8 mouse cellular contexts compared by ENCODE assay signal in the genomic region with DNA sequence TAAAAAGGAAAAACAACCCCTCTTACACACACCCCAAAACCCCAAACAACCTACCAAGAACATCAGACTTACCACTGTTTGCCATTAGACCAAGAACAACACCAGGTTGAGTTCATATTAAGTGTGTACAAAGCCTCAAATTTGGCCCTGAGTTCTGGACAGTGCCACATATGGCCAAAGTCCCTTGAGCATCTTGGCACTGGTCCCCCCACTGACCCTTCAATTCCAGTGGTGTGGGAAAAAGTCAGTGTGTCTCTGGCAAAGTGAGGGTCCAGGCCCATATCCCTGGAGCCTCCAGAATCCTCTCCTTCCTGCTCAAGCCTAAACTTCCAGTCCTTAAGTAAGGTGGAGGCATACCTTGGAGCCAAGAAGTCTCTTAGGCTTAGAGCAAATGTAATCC. TPM values are rescaled to one million over a fixed set of nuclear protein-coding genes. Genes with fewer than 3 reads are reported as not detected.
A peak's percentile ranks its signal among the peaks of the same experiment; 100 is the strongest.
DNase-seq lines count a peak whose midpoint lies in the region; ATAC-seq and TF ChIP-seq lines count a peak whose summit lies in the region.

No protein-coding gene starts in this region.

- peak; percentile 31 to 40 for DNase-seq in cerebellum, postnatal 10 days
- no peak for DNase-seq in thymus, adult 2 months
- no peak for DNase-seq in thymus, postnatal 0 days (ENCODE audit: low spot score)
- no peak for DNase-seq in liver, embryonic 11.5 days (ENCODE audit: low spot score)
- DNase-seq in urinary bladder, postnatal 25 days (ENCODE audit: low spot score), result no peak
- DNase-seq in adrenal gland, adult (ENCODE audit: inconsistent age in 2 of 2, low spot score in 1 of 2), result no peak
- DNase-seq in ovary, postnatal 36 days (ENCODE audit: low spot score), result no peak

- peak overlapping the region; percentile 66 for H3K9ac ChIP-seq in liver, embryonic 11.5 days (ENCODE audit: low read depth, low read length)

- no peak for ATAC-seq in cerebellum, adult (ENCODE audit: insufficient number of reproducible peaks, low FRiP score, low TSS enrichment)
- no peak for ATAC-seq in liver, embryonic 11.5 days (replicated peaks; ENCODE audit: low FRiP score)

- no peak overlapping the region for H3K4me3 ChIP-seq in thymus, adult 2 months (ENCODE audit: control insufficient read depth, insufficient read depth, low read length)
- peak overlapping the region; percentile 42 for H3K4me3 ChIP-seq in liver, embryonic 11.5 days (ENCODE audit: low read depth, low read length)

- H3K9me3 ChIP-seq in liver, embryonic 11.5 days (ENCODE audit: control insufficient read depth, low read length), result no peaks in the 10 kb centered on the region

- no peaks in the 10 kb centered on the region for H3K27me3 ChIP-seq in thymus, adult 2 months (ENCODE audit: control insufficient read depth, insufficient read depth, low read length)
- no peaks in the 10 kb centered on the region for H3K27me3 ChIP-seq in liver, embryonic 11.5 days (replicated peaks; ENCODE audit: control insufficient read depth, insufficient read depth, low read length)

- peak overlapping the region; percentile 70 for H3K4me2 ChIP-seq in liver, embryonic 11.5 days

- peaks cover 33% of the 10 kb centered on the region; the same call in 1 of the 2 replicates for H3K36me3 ChIP-seq in thymus, adult 2 months (ENCODE audit: control insufficient read depth, insufficient read depth, low read length)
- peaks cover 16% of the 10 kb centered on the region for H3K36me3 ChIP-seq in liver, embryonic 11.5 days (ENCODE audit: control insufficient read depth, insufficient read depth, low read length)

- peak overlapping the region; percentile 8; the same call in 1 of the 2 replicates for H3K27ac ChIP-seq in thymus, adult 2 months (ENCODE audit: control insufficient read depth, insufficient read depth, low read length)
- no peak overlapping the region for H3K27ac ChIP-seq in liver, embryonic 11.5 days (ENCODE audit: low read depth, low read length)

- TF ChIP-seq CTCF in thymus, adult 2 months (IDR thresholded peaks at IDR 0.05; ENCODE audit: borderline replicate concordance, control insufficient read depth, extremely low read depth, insufficient read depth, low read length, poor library complexity), result no peak

- no peak for TF ChIP-seq POLR2A in thymus, adult 2 months (IDR thresholded peaks at IDR 0.05; ENCODE audit: control insufficient read depth, extremely low read depth, insufficient read depth, low read length, poor library complexity)

- H3K4me1 ChIP-seq in thymus, adult 2 months (replicated peaks; ENCODE audit: control insufficient read depth, insufficient read depth, low read length), result peaks cover 9% of the 10 kb centered on the region
- H3K4me1 ChIP-seq in liver, embryonic 11.5 days (replicated peaks; ENCODE audit: control insufficient read depth, insufficient read depth, low read length), result 0 out of 2 replicates have a peak, but pooled peaks cover 4% of the 10 kb centered on the region

RNA-seq across cellular contexts. Expression of gene Phf2, which starts 6.9 kb away (rescaled TPM):
- 74.4 and 102 TPM in 2 replicates for polyA plus RNA-seq in thymus, adult 2 months (2012; rRNA removed)
- polyA plus RNA-seq in thymus, postnatal 0 days (2015; fragmentation: Nextera tagmentation; extraction: Ambion mirVana), result 11.9 and 13.0 TPM in 2 replicates
- 6.2 and 8.3 TPM in 2 replicates for polyA plus RNA-seq in liver, embryonic 11.5 days (2014; fragmentation: Nextera tagmentation; extraction: Ambion mirVana)

Comparison
In these comparisons a context has a peak if more than half of its experiments do, and no peak if none do; other contexts are left out.
1. DNase-seq: peak in cerebellum, postnatal 10 days (2 of 2); none in thymus, adult 2 months (single experiment), thymus, postnatal 0 days (single experiment), liver, embryonic 11.5 days (single experiment), urinary bladder, postnatal 25 days (single experiment), adrenal gland, adult (0 of 2) and ovary, postnatal 36 days (single experiment).